Mouse (Mus musculus) heart, postnatal 36 days (tissue): ENCODE data around the gene Myog. TPM values are rescaled to one million over a fixed set of nuclear protein-coding genes. Genes with fewer than 3 reads are reported as not detected.

Experiments
- DNase-seq, 2 experiments: peaks; one replicate each; pipeline ENCODE4 v3.0.0; 2021 to 2022
- intact Hi-C: fragments of 180-260 bp; cut with DNase I; formaldehyde crosslinking; loops from one replicate; pipeline ENCODE4 v1.15.1; 2025
- total RNA-seq, 2 experiments: library from RNA; stranded (reverse); gene quantifications; 2 replicates each; pipeline ENCODE4 v1.2.3; 2021

Gene Myog
- total RNA-seq, 2 experiments from 2014 or later: not detected

DNA sequence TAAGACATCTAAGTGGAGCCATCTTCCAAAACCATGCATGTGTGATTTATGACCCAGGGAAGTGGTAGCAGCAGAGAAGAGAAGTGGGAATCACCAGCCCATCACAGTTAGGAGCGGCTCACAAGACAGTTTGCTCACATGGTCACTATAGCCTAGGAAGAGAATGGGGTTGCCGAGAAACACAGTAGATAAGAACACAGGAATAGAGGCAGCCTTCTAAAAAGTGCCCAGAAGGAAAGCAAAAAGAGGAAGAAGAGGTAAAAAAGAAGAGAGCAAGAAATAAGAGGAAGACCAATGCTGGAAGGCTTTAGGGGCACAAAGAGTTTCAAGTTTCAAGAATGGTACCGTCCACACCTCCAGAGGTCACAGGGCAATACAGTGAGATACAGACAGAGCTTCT is 7.4 kb upstream of the Myog start:
- intact Hi-C loops: no loop called here
- no peak for DNase-seq

DNA sequence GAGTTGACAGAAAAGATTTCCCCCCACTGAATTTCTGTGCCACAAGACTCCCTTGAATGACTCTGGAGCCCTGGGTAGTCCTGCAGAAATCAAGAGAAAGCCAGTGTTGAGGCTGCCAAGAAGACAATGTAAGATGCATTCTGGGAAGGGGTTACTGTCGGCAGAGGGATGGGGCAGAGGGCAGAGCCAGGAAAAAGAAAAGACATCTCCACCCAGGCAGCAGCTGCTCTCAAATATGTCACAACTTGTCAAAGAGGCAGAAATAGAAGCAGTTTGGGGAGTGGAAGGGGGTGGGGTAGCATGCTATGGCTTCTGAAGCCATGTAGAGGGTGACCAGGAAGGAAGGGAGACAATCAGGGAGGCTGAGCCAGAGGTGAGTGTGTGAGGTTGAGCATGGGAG is 6.7 kb upstream of the Myog start:
- intact Hi-C loops: no loop called here
- DNase-seq: no peak

DNA sequence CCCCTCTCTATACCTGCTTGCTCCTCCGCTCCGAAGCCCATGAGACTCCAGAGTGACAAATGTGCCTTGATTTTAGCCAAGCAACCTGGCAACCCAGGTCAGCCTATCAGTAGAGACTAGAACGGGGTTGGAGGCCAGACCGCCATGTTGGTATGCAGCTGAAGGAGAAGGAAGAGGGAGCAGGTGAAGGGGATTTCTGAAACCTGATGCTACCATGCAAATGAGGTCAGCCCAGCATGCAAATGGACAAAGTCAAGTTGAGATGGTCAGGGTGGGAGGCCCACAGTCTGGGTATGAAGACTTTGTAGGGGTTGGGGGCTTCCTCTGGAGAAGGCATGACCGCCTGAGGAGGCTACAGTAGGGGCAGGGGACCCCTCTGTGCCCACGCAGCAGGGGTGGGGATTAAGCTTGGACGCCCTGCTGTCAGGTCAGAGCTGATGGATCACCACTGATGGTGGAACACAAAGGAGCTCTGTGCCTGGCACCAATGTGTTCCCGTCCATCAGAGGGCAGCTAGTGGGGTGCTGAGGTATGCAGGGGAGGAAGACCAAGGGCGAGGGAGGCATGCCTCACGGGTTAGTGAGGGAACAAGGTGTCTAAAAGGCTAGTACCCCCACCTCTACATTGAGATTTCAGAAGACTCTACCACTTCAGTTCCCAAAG is 4.2 kb upstream of the Myog start:
- no peak for DNase-seq
- intact Hi-C loops: no loop called here

DNA sequence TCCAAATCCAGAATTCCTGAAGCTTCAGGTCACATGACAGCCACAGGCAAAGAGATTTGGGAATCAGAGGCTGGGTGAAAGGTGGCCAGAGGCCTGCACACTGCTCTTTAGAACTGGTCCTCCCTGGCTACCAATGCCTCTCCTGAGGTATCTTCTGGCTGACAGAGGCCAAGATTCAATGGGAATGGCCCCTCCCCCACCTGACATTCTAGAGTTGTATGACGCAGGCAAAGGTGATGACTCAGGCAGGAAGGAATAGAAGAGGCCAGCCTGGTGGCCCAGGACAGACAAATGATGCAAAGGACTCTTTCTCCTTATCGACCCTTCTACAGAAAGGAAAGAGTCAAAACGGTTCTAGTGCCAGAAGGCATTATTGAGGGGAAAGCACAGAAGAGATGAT is 1.6 kb upstream of the Myog start:
- DNase-seq: no peak
- intact Hi-C loops: no loop called here

DNA sequence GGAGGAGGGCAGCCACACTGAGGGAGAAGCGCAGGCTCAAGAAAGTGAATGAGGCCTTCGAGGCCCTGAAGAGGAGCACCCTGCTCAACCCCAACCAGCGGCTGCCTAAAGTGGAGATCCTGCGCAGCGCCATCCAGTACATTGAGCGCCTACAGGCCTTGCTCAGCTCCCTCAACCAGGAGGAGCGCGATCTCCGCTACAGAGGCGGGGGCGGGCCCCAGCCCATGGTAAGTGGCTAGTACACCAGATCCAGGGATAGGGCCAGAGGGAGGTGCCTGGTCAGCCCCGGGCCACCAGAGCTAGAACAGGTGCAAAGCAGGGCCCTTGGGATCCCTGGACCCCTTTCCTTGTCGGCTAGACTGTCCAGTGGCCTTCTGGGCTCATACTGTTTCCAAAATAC is 511 bp downstream of the Myog start:
- intact Hi-C loops: no loop called here

DNA sequence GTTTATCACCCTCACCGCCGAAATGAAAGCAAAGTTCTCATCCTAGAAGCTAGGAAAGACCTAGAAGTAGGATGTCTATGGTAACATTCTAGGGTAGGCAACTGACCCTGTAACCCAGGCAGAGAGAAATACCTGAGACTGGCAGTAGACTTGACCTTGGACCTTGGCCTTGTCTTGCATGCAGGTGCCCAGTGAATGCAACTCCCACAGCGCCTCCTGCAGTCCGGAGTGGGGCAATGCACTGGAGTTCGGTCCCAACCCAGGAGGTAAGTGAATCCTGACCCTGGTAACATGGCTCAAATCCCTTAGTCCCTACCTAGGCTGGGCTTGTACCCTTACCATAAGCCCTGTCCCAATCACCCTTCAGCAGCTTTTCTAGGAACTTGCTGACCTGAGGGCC is 1.1 kb downstream of the Myog start:
- intact Hi-C loops: no loop called here
- no peak for DNase-seq

More for the DNA sequence above, 511 bp downstream of the Myog start:
- no peak for DNase-seq

DNA sequence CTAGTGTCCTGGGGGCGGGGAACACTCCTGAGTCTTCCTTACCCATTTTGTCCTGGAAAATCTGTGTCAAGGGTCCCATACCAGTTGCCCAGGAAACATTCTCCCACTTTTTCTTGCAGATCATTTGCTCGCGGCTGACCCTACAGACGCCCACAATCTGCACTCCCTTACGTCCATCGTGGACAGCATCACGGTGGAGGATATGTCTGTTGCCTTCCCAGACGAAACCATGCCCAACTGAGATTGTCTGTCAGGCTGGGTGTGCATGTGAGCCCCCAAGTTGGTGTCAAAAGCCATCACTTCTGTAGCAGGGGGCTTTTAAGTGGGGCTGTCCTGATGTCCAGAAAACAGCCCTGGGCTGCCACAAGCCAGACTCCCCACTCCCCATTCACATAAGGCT is 1.8 kb downstream of the Myog start:
- intact Hi-C loops: no loop called here

DNA sequence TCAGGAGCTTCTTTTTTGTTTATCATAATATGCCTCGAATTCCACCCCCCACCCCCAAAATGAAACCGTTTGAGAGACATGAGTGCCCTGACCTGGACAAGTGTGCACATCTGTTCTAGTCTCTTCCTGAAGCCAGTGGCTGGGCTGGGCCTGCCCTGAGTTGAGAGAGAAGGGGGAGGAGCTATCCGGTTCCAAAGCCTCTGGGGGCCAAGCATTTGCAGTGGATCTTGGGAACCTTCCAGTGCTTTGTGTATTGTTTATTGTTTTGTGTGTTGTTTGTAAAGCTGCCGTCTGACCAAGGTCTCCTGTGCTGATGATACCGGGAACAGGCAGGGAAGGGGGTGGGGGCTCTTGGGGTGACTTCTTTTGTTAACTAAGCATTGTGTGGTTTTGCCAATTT is 2.3 kb downstream of the Myog start:
- DNase-seq: peak in 1 of 2 experiments; percentile 32
- intact Hi-C loops: no loop called here

More for the DNA sequence above, 1.8 kb downstream of the Myog start:
- DNase-seq: no peak

DNA sequence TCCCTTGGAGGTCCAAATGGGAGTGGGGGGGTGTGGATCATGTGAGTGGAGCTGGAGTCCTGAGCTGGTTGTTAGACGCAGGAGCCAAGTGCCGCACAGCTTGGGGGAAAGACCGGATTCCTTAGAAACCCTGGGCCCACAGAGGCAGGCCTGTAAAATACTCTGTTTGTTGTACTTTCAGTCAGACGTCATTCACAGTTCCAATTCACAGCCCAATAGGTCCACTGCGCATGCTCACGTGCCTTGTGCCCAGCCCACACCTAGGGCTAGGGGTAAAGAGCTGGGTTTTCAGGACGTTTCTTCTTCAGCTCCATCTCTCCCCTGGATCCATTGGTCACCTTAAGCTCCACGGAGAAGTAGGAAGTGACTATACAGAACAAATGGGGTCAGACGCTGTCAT is 2.8 kb downstream of the Myog start:
- no peak for DNase-seq
- intact Hi-C loops: no loop called here

DNA sequence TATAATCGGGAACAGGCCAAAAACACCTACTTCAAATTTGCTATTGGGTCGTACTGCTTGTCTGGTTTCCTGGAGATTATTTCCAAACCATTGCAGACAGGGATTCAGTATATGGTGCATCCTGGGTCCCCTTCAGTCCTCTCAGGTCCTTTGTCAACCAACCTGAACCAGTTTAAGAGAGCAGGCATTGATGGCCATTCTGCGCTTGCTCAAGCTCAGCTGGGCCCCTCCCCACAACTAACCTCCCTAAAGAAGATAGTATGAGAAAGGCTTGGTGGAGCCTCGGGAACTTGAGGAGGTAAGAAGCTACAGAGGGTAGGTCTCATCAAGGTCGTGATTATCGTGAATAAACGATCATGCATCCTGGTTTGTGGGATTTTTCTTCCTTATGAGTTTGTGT is 3.5 kb downstream of the Myog start:
- DNase-seq: no peak
- intact Hi-C loops: no loop called here

DNA sequence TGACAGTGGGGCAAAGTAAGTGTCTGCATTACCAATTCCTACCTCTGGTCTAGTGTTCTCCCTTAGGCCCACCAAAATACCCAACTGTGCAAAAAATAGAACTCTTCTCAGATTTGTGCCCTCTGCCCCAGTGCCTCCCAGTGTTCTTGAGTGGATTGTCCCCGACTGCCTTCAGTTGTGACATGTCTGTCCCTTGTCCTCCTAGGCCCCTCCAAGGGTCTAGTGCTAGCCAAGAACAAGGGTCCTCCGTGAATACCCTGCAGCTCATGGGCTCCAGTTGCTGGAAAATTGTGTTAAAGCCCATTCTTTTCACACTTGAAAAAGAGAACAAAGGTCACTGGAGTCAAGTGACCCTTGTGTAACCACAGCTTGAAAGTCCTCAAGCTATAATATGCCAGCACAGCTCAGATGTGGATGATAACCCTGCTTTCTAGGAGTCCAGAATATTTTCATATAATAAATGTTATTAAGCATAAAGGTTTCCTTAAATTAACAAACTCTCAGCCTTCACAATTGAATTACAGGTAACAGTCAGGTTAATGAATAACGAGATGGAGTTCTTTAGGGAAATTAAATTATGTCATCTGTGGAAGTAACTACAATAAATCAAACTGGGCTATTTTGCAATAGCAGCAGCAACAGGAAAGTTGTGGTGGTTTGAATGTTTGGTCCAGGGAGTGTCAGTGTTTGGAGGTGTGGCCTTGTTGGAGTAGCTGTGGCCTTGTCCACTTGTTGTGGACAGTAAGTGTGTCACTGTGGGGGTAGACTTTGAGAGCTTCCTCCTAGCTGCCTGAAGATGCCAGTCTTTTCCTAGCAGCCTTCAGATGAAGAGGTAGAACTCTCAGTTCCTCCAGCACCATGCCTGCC is 4.2 kb downstream of the Myog start:
- no peak for DNase-seq
- intact Hi-C loops: no loop called here

DNA sequence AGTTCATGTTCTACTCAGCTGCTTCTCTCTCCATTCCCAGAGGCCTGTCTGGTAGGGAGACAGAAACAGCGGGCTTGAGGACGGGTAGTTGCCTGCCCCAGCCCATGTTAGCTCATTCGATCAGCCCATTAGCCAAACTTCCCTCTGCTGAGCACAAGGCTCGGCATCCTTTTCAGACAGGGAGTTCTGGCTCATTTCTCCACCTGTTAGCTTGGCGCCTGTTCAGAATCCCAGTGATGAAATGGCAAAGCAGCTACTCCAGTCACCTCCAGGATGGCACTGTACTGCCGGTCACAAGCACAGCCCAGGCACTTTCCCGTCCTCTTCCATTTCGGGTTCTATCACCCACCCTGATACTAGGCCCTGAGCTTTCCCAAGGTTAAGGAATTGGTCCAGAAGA is 7.5 kb downstream of the Myog start:
- intact Hi-C loops: no loop called here
- no peak for DNase-seq

DNA sequence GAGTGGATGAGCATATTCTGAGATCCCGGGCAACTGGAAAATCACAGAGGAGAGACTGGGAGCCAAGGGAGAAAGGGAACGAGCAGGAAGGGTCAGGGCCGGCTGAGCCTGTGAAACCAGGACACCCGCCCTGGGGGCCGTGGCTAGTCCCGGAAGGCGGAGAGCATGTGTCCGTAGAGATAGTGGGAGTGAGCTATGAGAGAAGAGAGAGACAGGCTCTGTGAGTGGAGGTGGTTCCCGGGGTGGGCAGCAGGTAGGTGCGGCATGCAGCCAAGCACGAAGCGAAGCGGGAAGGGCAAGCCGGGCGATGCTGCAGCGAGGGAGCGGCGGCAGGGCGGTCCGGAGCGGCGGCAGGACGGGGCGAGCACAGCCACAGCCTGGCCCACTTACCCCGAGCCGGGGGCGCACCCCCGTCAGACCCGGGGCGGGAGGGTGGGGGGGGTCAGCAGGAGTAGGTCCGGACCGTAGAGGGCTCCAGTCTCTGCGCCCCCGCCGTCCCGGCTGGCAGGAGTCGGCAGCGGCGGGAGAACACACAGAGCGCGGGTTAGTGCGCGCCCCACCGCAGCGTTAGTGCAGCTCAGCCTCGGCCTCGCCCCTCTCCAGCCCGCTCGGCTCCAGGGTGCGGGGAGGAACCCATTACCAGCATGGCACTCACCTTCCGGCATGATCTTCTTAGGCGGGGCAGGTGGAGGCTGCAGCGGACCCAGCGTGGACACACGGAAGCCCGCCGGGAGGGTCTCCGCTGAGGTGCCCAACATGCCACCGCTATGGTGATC is 9.0 kb downstream of the Myog start:
- peak; percentile 46 to 62 for DNase-seq
- intact Hi-C loops: no loop called here

DNA sequence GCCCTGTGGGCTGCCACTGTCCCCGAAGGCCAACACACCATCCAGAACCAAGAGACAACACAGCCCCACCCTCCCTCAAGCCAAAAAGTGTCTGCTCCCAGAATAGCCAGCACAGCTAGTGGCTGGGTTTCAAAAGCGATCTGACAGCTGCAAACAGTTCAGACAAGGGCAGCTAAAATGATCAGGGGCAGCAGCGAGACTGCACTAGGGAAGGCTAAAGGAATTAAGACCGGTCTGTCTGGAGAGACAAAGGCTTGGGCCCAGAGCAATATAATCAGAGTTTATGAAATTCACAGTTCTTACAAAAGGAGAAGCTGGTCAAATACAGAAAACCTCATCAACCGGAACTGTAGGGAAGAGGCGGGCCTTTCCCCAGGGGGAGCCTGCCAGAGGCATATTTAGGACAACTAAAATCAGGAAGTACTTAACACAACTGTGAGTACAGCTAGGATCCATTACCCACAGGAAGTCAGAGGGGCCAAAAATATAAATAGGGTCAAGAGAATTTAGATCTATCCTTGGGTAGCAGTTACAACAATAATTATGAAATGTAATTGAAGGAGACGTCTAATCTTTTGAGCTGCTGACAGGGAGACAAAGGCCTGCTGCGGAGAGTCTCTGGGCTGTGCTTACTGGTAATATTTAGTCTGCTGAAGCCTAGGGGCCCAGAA is 12.9 kb downstream of the Myog start:
- intact Hi-C loops: loop anchor here (5.0 kb wide), 1 partner anchor 250 kb away; no protein-coding TSS in a partner anchor
- DNase-seq: peak; percentile 67 to 82

DNA sequence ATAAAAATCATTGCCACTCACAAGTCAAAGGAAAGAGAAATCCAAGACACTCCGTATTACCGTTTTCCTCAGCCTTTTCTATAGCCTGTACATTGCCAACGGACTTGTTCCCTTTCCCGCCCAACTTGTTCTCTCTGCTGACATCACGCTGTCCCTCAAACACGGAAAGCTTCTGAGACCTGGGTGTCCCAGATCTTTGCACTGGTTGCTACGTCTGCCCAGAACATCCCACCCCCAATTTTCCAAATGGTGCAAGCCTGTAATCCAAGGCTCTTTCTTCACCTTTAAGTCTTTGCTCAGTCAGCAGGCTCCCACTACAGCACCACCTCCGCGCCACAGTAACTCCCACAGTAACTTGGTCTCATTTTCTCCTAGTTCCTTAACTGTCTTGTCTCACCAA is 15.2 kb downstream of the Myog start:
- DNase-seq: no peak
- intact Hi-C loops: loop anchor here (5.0 kb wide), 1 partner anchor 253 kb away; no protein-coding TSS in a partner anchor

DNA sequence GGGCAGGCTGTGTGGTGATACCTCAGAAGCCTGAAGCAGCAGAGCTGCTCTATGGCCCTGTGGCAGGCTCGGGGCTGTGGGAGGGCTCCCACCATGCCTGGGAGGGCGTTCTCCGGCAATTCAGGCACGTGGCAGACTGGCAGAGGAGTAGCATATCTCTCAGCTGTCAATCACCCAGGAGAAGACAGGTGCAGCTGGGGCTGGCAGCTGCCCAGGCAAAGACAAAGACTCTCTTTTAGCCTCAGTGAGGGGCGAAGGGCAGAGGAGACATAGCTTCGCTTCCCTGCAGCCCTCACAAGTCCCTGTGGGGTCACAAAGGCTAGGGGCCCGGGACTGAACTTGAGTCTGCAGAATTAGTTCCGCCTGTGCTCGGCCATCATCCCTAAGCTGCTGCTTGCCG is 17.6 kb downstream of the Myog start:
- intact Hi-C loops: no loop called here
- no peak for DNase-seq

DNA sequence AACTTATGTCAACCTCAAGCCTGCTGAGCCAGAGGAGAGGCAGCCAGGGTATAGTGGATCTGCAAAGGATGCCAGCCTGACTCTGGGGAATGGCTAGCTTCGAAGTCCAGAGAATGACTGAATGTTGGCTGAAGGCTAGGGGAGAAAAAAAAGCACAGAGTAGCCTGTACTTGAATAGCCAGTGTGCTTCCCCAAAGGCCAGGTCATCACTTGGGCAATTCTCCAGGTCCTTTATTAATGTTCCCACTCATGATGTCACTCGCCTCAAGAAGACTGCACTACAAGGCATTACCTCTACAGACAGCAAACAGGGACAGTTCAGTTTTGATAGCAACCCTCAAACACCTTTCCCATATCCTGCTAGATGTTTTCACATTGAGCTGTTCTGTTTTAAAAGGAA is 20.5 kb downstream of the Myog start:
- no peak for DNase-seq
- intact Hi-C loops: no loop called here

DNA sequence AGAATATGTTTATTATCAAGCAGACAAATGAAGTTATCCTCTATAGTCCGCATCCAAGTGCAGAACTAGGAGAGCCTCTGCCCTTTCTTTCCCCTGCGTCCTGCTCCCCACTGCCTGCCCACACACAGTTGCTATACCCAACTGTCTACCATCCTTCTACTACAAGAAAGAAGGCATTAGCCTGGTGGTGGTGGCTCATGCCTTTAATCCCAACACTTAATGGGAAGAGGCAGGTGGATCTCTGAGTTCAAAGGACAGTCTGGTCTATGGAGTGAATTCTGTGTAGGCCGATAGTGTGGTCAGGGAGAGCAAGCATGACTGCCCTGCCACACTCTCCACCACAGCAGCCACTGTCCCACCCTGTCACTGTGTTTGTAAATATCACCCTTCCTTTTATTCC is 20.9 kb downstream of the Myog start:
- DNase-seq: no peak
- intact Hi-C loops: no loop called here

DNA sequence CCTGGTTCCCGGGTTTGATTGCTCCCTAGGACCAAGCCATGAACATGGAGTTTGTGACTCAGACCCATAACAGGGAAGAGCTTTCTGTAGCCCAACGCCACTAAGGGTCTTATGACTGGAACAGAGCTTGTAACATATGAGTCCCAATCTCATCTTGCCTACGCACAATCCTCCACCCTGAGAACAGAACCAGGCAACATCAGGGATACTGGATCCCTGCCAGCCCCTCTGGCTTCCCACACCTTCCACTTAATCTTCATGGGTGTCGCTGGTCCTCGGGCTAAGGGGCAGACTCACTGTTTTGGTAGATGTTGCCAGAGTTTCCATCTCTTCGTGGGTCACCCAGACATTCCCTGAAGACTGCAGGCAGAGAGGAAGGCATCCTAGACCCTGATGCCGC is 22.0 kb downstream of the Myog start:
- intact Hi-C loops: no loop called here
- no peak for DNase-seq

DNA sequence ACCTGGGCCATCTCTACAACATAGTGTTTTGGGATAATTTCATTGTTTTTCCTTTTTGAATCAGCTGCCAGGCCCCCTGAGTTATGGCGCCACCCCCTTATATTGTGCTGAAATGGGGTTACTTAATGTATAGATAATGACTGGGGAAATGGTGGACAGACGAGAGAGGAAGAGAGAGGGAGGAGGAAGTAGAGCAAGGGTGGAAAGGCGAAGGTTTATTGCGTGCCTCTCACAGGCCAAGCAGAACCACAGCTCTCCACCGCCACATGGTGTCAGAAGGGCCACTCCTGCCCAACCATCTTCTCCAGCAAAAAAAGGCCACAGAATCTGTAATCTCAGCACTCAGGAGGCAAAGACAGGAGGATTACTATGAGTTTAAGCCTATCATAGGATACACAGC is 25.4 kb downstream of the Myog start:
- DNase-seq: no peak
- intact Hi-C loops: no loop called here

DNA sequence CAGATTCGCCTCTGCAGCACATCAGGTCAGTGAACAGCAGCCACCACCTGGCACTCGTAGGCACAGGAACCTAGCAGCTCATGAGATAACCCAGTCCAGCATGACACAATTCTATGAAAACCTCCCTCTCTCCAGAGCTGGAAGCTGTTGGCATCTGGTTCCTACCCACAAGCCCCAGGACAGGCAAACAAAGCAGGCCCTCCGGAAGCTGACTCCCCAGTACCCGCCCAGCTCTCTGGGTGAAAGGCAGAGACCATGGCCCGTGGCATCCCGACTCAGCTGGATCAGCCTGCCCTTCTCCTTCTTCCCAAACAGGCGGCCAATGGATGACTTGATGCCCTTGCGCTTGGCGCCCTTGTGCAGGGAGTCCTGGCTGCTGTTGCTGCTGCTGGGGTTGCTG is 26.6 kb downstream of the Myog start:
- intact Hi-C loops: no loop called here
- DNase-seq: no peak
